Mouse (Mus musculus): ENCODE measurements around the gene Tmprss11a. TPM values are rescaled to one million over a fixed set of nuclear protein-coding genes. Genes with fewer than 3 reads are reported as not detected.

Gene Tmprss11a
- total RNA-seq (2023), result not detected

DNA sequence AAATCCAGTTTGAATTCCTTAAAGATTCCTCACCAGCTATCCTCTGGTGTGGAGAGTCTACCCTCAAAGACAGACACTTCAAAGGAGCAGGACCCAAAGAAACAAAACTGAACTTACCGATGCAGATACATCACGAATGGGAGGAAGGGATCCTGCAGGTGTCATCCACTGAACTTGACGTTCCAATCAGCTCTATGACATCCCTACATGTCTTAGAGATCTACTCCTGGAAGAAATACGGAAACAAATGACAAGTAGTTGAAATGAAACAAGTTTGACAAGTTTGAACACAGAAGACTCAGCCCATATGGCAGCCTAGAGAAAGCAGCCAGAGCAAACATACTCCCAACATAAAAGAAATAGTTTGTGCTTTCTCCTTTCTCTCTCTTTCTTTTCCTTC lies at the start of gene Tmprss11a:
TSS of gene Tmprss11a (minus strand) at position 101 of the 400 bp plus-strand sequence.

GRCm38 (mm10) chr5:86518500-86518899 lies 49.7 kb upstream of the Tmprss11a start, which contains the start of gene Tmprss11g:
Tmprss11g (minus strand) TSS chr5:86518600.

DNA sequence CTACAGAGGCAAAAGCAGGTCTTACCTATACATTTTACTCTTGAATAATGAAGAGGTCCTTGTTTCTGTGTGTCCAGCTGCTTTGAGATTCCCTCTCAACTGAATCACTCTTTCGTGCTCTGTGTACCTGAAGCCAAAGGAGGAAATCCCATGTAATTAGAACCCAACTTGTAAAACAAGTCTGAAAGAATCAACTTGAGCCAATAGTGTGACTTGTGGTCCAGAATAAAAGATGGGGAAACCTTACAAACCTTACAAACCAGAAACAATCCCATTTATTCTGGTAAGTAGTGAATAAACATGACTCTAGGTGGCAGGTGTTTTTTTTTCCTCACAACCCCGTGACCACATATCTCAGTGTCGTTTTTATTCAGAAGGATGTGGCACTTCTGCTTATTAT lies 95.5 kb downstream of the Tmprss11a start, which contains the start of gene Tmprss11d:
TSS of gene Tmprss11d (minus strand) at position 101 of the 400 bp plus-strand sequence.

Other genes starting within 250 kb of the Tmprss11a start
- not detected for gene Tmprss11c, start 179.7 kb downstream of the Tmprss11a start, total RNA-seq (2023)
- not detected for gene Tmprss11d, start 95.6 kb downstream of the Tmprss11a start, total RNA-seq (2023)
- gene Tmprss11g, start 49.6 kb upstream of the Tmprss11a start, total RNA-seq (2023), result not detected
- gene Tmprss11f, start 163.4 kb upstream of the Tmprss11a start, total RNA-seq (2023), result not detected
- not detected for gene Tmprss11b, start 207.4 kb upstream of the Tmprss11a start, total RNA-seq (2023)